Mouse (Mus musculus) kidney, adult 2 months (tissue): Measurements from ENCODE around the gene Casp9. TPM values are rescaled to one million over a fixed set of nuclear protein-coding genes. Genes with fewer than 3 reads are reported as not detected.

Source experiments
- DNase-seq: peaks from one replicate; pipeline ENCODE4 v3.0.0; 2021
- H3K27ac ChIP-seq: fragments of 200-500 bp; 2 replicates; pipeline ENCODE4 v1.5.1; 2012; ENCODE audit warnings: low read depth, low read length, control low read depth, inconsistent platforms; ENCODE audit not compliant: insufficient read depth
- H3K27me3 ChIP-seq: fragments of 200-500 bp; replicated peaks from 2 replicates; pipeline ENCODE4 v1.6.1; 2012; ENCODE audit warnings: mild to moderate bottlenecking, moderate library complexity, low read length, inconsistent platforms; ENCODE audit not compliant: control insufficient read depth, insufficient read depth
- H3K36me3 ChIP-seq: fragments of 200-500 bp; 2 replicates; pipeline ENCODE4 v1.6.1; 2012; ENCODE audit warnings: mild to moderate bottlenecking, moderate library complexity, low read length, inconsistent platforms; ENCODE audit not compliant: control insufficient read depth, insufficient read depth
- H3K4me1 ChIP-seq: fragments of 200-500 bp; 2 replicates; pipeline ENCODE4 v1.6.1; 2011; ENCODE audit warnings: low read length; ENCODE audit not compliant: control insufficient read depth, insufficient read depth
- H3K4me3 ChIP-seq: fragments of 200-500 bp; 2 replicates; pipeline ENCODE4 v1.5.1; 2011; ENCODE audit warnings: mild to moderate bottlenecking, low read depth, low read length, control low read depth; ENCODE audit not compliant: insufficient read depth
- CTCF ChIP-seq: fragments of 200-500 bp; conservative IDR thresholded peaks from 2 replicates; pipeline ENCODE4 v1.5.1; 2011; ENCODE audit warnings: low read depth, mild to moderate bottlenecking, control low read depth, low read length, moderate library complexity, mixed read lengths; ENCODE audit not compliant: insufficient read depth, insufficient read length
- POLR2A ChIP-seq: fragments of 200-500 bp; IDR thresholded peaks from one replicate; pipeline ENCODE4 v1.6.1; 2011; ENCODE audit warnings: low read depth, low read length, control low read depth
- WGBS: fragments of 180-500 bp; shearing (Covaris S2); methylation state at CpG from one replicate; pipeline ENCODE4 v1.1.7; 2018; 5-methylcytosine and 5-hydroxymethylcytosine counted together
- polyA plus RNA-seq: library from polyadenylated mRNA; depleted of rRNA; stranded (reverse); fragments of >200 nt; gene quantifications from 2 replicates; pipeline ENCODE4 v1.2.3, GENCODE M21; 2012; rRNA removed

The Casp9 gene
- polyA plus RNA-seq, 1 experiment = 22.2 TPM

DNA sequence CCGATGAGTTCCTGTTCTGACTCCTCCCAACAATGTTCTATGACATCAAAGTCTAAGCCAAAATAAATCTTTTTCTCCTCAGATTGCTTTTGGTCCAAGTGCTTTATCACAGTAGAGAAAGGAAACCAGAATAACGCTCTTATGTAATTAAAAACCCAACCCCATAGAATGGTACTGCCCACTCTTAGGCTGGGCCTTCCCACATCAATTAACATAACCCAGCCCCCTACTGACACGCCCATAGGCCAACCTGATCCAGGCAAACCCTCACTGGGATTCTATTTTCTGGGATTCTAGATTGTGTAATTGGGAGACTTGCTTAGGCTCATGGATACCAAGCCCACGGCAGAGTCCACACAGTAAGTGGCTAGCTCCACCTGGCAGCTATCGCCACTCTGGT lies 71.6 kb downstream of the Casp9 start:
- Histone ChIP-seq H3K27ac (no peak overlapping the region), H3K27me3 (no peaks in the 10 kb centered on the region), H3K4me1 (peaks cover 10% of the 10 kb centered on the region; the same call in 1 of the 2 replicates), H3K4me3 (no peak overlapping the region), H3K36me3 (no peaks in the 10 kb centered on the region)
- WGBS = 92% methylated on average over 5 of the region's 5 CpGs
- no peak for DNase-seq
- TF ChIP-seq CTCF = no peak
- no peak for TF ChIP-seq POLR2A

Other genes with a start within 250 kb of the Casp9 start
- 10.2 and 10.5 TPM in 2 replicates for gene Fblim1, start 187.5 kb upstream of the Casp9 start, polyA plus RNA-seq
- 29.0 and 32.3 TPM in 2 replicates for gene Tmem82, start 175.0 kb upstream of the Casp9 start, polyA plus RNA-seq
- 30.1 and 33.8 TPM in 2 replicates for gene Slc25a34, start 169.8 kb upstream of the Casp9 start, polyA plus RNA-seq
- 79.7 and 85.4 TPM in 2 replicates for gene Plekhm2, start 128.7 kb upstream of the Casp9 start, polyA plus RNA-seq
- gene Rsc1a1, start 108.0 kb upstream of the Casp9 start, polyA plus RNA-seq = 18.2 and 25.8 TPM in 2 replicates
- 21.9 and 23.4 TPM in 2 replicates for gene Ddi2, start 70.2 kb upstream of the Casp9 start, polyA plus RNA-seq
- gene Agmat, start 46.9 kb upstream of the Casp9 start, polyA plus RNA-seq = 9.4 and 10.8 TPM in 2 replicates
- gene Dnajc16, start 2.7 kb upstream of the Casp9 start, polyA plus RNA-seq = 12.6 and 13.6 TPM in 2 replicates
- 0.52 TPM in 1 of 2 replicates, not detected in the other for gene Cela2a, start 32.5 kb downstream of the Casp9 start, polyA plus RNA-seq
- 0.10 TPM in 1 of 2 replicates, not detected in the other for gene Ctrc, start 52.7 kb downstream of the Casp9 start, polyA plus RNA-seq
- gene Efhd2, start 81.3 kb downstream of the Casp9 start, polyA plus RNA-seq = 36.3 and 41.0 TPM in 2 replicates
- 0.18 and 0.28 TPM in 2 replicates for gene Fhad1, start 221.5 kb downstream of the Casp9 start, polyA plus RNA-seq